Mouse (Mus musculus) stomach, embryonic 16.5 days (tissue): Measurements from ENCODE around the gene Luc7l2. TPM values are rescaled to one million over a fixed set of nuclear protein-coding genes. Genes with fewer than 3 reads are reported as not detected.
"Not testable (repeated sequence)": the region's sequence is repeated elsewhere in the genome, so short reads cannot be mapped to it uniquely, and the experiment has no call there.

ENCODE experiments used
- ATAC-seq: fragments of 200-750 bp; cut with Nextera tagmentation; 2 replicates; pipeline ENCODE4 v1.8.0; 2017; ENCODE audit warnings: moderate number of reproducible peaks, moderate TSS enrichment; ENCODE audit not compliant: insufficient read depth, low FRiP score
- H3K27ac ChIP-seq: fragments of 300-500 bp; sonication (generic); 2 replicates; pipeline ENCODE4 v1.5.1; 2014; ENCODE audit warnings: low read length
- H3K27me3 ChIP-seq: fragments of 300-500 bp; sonication (generic); 2 replicates; pipeline ENCODE4 v1.6.1; 2014; ENCODE audit warnings: low read length, control low read depth, mixed read lengths; ENCODE audit not compliant: control insufficient read depth, insufficient read depth
- H3K36me3 ChIP-seq: fragments of 300-500 bp; sonication (generic); 2 replicates; pipeline ENCODE4 v1.6.1; 2014; ENCODE audit warnings: low read length; ENCODE audit not compliant: control insufficient read depth, insufficient read depth
- H3K4me1 ChIP-seq: fragments of 300-500 bp; sonication (generic); 2 replicates; pipeline ENCODE4 v1.6.1; 2014; ENCODE audit warnings: low read length, control low read depth, mixed read lengths; ENCODE audit not compliant: control insufficient read depth, insufficient read depth
- H3K4me2 ChIP-seq: fragments of 300-500 bp; sonication (generic); 2 replicates; pipeline ENCODE4 v1.6.1; 2014; ENCODE audit warnings: low read depth, low read length, mixed read lengths
- H3K4me3 ChIP-seq: fragments of 300-500 bp; sonication (generic); replicated peaks from 2 replicates; pipeline ENCODE4 v1.5.1; 2014; ENCODE audit warnings: mild to moderate bottlenecking, low read length
- H3K9ac ChIP-seq: fragments of 300-500 bp; sonication (generic); 2 replicates; pipeline ENCODE4 v1.6.1; 2014; ENCODE audit warnings: low read length
- H3K9me3 ChIP-seq: fragments of 300-500 bp; sonication (generic); replicated peaks from 2 replicates; pipeline ENCODE4 v1.6.1; 2016; ENCODE audit warnings: low read length, control low read depth; ENCODE audit not compliant: control insufficient read depth
- WGBS: fragments of 180-500 bp; shearing (Covaris S2); extraction: QIAGEN DNeasy Blood & Tissue Kit; methylation state at CpG from one replicate; pipeline ENCODE4 v1.1.7; 2014; 5-methylcytosine and 5-hydroxymethylcytosine counted together
- polyA plus RNA-seq: library from polyadenylated mRNA; unstranded; fragments of >200 nt; fragmentation: Nextera tagmentation; extraction: Ambion mirVana; gene quantifications from 2 replicates; pipeline ENCODE4 v1.2.1, GENCODE M21; 2015

The Luc7l2 gene
- polyA plus RNA-seq, 1 experiment from 2014 or later = 37.7 TPM

DNA sequence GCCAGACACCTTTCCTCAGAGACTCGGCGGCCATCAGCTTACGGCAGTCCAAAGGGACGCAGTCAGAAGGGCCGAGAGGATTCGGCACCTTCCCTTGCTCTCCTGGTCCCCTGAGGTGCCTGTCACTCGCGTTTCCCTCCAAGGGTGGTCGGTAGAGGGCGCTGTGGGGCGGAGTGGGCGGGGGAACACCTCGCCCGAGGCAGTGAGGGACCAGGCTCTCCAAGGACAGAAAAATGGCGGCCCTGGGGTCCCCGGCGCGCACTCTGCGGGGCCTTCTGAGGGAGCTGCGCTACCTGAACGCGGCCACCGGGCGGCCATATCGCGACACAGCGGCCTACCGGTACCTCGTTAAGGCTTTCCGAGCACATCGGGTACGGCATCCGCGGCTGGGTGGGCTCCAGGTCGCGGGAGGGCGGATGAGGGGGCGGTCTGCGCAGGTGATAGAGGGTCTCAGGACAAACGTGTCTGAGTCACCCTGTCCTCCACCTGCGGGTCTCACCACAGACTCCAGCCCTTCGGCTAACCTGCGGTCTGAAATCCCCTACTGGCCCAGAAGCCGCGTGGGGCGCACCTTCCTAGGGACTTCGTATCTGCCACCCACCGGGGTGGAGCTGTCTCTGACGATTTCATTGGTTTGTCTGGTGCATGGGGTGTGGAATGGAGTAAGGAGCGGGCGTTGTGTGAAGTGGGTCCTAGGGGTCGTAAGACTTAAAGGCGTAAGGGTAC is 16.3 kb upstream of the Luc7l2 start:
- Histone ChIP-seq H3K9me3 (no peaks in the 10 kb centered on the region), H3K27ac (peak overlapping the region; percentile 98), H3K36me3 (no peaks in the 10 kb centered on the region), H3K4me3 (peak overlapping the region; percentile 96), H3K27me3 (no peaks in the 10 kb centered on the region), H3K9ac (peak overlapping the region; percentile 96), H3K4me2 (peak overlapping the region; percentile 77), H3K4me1 (peaks cover 6% of the 10 kb centered on the region)
- WGBS = under 1% methylated on average over 53 of the region's 53 CpGs
- peak; percentile 77 for ATAC-seq

DNA sequence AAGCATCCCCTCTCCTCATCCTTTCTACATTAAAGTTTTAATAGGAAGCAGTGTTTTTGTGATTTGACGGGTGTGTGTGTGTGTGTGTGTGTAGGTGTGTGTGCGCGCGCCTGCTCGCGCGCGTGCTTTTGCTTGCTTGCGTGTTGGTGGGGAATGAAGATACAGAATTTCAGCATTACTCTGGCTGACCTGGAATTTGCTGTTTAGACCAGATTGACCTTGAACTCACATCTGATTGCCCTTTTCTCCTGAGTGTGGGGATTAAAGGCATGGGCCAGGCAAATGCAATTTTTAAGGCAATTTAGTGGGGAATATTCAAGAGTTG is 15.8 kb upstream of the Luc7l2 start:
- H3K4me1 ChIP-seq = peaks cover 6% of the 10 kb centered on the region
- H3K9me3 ChIP-seq = no peaks in the 10 kb centered on the region
- WGBS = 2% methylated on average over 9 of the region's 9 CpGs
- H3K9ac ChIP-seq = peak overlapping the region; percentile 96
- peak overlapping the region; percentile 96 for H3K4me3 ChIP-seq
- H3K27ac ChIP-seq = peak overlapping the region; percentile 98
- ATAC-seq = no peak
- peak overlapping the region; percentile 77 for H3K4me2 ChIP-seq
- H3K27me3 ChIP-seq = no peaks in the 10 kb centered on the region
- H3K36me3 ChIP-seq = no peaks in the 10 kb centered on the region

DNA sequence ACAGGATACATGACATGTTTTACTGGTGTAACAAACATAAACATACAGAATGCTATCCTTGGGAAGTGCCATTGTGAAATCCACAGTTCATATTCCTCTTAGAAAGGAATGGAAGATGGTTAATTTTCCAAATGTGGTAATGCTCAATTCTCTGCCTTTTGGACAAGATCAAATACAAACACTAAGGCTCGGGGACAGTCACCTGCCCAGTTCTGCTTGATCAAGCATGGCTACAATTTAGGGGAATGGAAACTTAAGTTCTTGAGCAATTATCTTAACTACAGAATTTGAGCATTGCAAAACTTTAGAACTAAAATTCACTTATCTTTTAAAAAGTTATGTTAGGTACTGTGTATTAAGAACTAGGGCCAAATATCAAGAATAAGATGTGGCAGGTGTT is 15.3 kb upstream of the Luc7l2 start:
- H3K27me3 ChIP-seq = no peaks in the 10 kb centered on the region
- H3K36me3 ChIP-seq = no peaks in the 10 kb centered on the region
- ATAC-seq = no peak
- no peak overlapping the region for H3K9ac ChIP-seq
- 86% methylated on average over 1 of the region's 1 CpGs for WGBS
- H3K4me2 ChIP-seq = peak overlapping the region; percentile 77
- H3K9me3 ChIP-seq = no peaks in the 10 kb centered on the region
- no peak overlapping the region; the same call in 1 of the 2 replicates for H3K27ac ChIP-seq
- H3K4me1 ChIP-seq = peaks cover 6% of the 10 kb centered on the region
- peak overlapping the region; percentile 96; the same call in 1 of the 2 replicates for H3K4me3 ChIP-seq

DNA sequence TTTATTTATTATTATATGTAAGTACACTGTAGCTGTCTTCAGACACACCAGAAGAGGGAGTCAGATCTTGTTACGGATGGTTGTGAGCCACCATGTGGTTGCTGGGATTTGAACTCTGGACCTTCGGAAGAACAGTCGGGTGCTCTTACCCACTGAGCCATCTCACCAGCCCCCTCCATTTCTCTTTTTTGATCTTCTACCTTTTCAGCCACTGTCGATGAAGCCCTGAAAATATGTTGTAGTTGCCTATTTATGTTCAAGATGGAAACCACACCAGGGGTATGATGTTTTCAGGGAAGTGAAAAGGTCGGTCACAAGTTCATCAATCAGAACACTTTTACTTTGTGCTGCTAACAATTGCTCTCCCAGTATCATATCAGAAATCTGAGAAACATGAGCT is 7.0 kb upstream of the Luc7l2 start:
- not testable (repeated sequence) for H3K9me3 ChIP-seq, H3K9ac ChIP-seq, H3K27me3 ChIP-seq, H3K4me2 ChIP-seq, H3K36me3 ChIP-seq, H3K4me3 ChIP-seq, H3K4me1 ChIP-seq, H3K27ac ChIP-seq, ATAC-seq
- 87% methylated on average over 4 of the region's 5 CpGs for WGBS

DNA sequence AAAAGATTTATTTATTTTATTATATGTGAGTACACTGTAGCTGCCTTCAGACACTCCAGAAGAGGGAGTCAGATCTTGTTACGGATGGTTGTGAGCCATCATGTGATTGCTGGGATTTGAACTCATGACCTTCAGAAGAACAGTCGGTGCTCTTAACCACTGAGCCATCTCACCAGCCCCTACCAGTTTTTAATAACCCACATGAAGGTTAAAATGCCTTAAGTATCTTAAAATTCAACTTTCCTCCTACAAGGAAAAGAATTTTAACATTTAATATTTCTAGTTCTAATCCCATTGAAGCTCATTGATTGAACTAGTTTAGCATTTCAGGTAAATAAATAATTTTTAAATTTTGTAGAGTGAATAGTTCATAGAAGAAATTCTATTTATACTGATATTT is 4.1 kb upstream of the Luc7l2 start:
- H3K4me3 ChIP-seq, H3K4me1 ChIP-seq, H3K9me3 ChIP-seq, H3K27ac ChIP-seq, H3K27me3 ChIP-seq, H3K4me2 ChIP-seq, ATAC-seq, H3K36me3 ChIP-seq, H3K9ac ChIP-seq: not testable (repeated sequence)
- 83% methylated on average over 2 of the region's 2 CpGs for WGBS

DNA sequence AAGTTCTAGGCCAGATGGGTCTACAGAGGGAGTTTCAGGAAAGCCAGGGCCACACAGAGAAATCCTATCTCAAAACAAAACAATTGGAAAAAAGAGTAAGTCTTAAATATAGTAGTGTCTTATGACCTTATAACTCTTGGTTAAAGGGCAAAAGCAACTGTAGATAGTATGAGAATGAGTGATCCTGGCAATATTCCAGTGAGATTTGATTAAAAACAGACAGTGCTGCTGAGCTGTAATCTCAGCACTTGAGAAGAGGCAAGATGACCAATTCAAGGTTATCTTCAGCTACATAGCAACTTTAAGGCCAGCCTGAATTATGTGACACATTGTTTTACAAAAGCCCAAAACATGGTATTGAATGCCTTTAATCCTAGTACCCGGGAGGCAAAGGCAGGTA is 3.4 kb upstream of the Luc7l2 start:
- no peak overlapping the region for H3K4me2 ChIP-seq
- H3K27me3 ChIP-seq = no peaks in the 10 kb centered on the region
- no peaks in the 10 kb centered on the region for H3K36me3 ChIP-seq
- H3K9me3 ChIP-seq = no peaks in the 10 kb centered on the region
- H3K9ac ChIP-seq = no peak overlapping the region
- WGBS = 60% methylated on average over 1 of the region's 1 CpGs
- H3K4me3 ChIP-seq = no peak overlapping the region
- no peak overlapping the region for H3K27ac ChIP-seq
- peaks cover 4% of the 10 kb centered on the region; the same call in 1 of the 2 replicates for H3K4me1 ChIP-seq
- no peak for ATAC-seq

DNA sequence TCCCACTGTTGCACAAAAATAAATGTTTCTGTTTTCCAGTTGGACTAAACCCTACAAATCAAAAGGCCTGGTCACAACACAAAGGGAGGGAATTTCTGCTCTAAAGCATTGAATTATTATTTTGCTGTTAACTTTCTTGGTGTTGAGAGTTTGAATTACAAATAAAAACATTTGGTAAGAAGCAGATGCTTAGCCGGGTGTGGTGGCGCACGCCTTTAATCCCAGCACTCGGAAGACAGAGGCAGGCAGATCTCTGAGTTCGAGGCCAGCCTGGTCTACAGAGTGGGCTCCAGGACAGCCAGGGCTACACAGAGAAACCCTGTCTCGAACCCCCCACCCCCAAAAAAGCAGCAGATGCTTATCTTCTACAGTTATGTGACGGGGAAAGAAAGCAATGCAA is 2.5 kb upstream of the Luc7l2 start:
- ATAC-seq, H3K4me2 ChIP-seq, H3K27me3 ChIP-seq, H3K36me3 ChIP-seq, H3K9ac ChIP-seq, H3K9me3 ChIP-seq, H3K27ac ChIP-seq, H3K4me3 ChIP-seq, H3K4me1 ChIP-seq: not testable (repeated sequence)
- 90% methylated on average over 7 of the region's 7 CpGs for WGBS

DNA sequence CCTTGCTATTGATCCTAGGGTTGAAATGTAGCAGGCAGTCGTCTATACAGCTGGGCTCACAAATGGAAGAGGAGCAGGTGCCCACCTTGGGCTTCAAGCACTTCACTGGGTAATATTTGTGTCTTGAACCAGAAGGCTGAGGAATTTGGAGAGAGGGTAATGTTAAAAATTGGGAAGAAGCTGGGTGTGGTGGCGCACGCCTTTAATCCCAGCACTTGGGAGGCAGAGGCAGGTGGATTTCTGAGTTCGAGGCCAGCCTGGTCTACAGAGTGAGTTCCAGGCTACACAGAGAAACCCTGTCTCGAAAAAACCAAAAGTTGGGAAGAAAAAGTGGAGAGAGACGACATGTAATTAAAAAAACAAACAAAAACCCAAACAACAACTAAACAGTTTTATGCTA is 1.3 kb upstream of the Luc7l2 start:
- H3K36me3 ChIP-seq, H3K4me1 ChIP-seq, H3K9ac ChIP-seq, H3K9me3 ChIP-seq, H3K27ac ChIP-seq, H3K27me3 ChIP-seq, ATAC-seq: not testable (repeated sequence)
- WGBS = 74% methylated on average over 6 of the region's 6 CpGs
- H3K4me3 ChIP-seq = peak overlapping the region; percentile 82
- H3K4me2 ChIP-seq = peak overlapping the region; percentile 65

DNA sequence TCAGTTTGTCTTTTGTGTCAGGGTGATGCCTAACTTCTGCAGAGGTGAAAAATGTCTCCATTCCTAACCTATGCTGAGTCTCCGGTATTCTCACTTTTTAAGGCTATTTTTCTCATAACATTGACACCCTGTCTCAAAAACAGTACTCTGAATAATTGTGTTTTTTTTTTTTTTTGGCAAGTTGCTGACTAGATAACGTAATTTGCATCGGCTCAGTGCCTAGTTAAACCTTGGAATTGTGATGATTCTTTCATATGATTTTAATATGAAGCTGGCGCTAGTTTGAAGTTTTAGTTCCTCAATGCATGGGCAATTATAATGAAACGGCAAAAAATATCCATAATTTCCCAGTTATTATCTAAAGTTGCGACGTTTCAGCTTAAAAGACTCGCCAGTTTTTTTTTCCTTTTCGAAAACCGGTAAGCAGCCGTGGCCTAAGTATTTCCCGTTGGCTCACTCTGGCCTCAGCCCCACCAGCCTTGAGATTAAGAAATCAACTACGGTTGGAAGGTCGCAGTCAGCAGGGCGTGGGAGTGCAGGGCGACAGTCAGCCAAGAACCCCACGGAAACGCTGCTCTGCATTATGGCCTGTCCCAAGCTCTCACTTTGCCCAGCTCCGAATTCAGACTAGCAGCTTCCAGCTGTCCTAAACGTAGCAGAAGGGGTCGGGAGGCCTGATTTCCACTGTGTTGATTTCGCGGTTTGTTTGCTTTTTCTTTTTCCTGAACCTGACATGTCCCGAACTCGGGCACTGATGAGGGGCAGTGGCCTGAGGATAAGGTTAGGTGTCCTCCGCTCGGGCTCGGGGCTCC is 678 bp upstream of the Luc7l2 start:
- H3K27me3 ChIP-seq = no peaks in the 10 kb centered on the region
- ATAC-seq = peak; percentile 28
- H3K9me3 ChIP-seq = no peaks in the 10 kb centered on the region
- H3K27ac ChIP-seq = peak overlapping the region; percentile 100
- peak overlapping the region; percentile 65 for H3K4me2 ChIP-seq
- H3K36me3 ChIP-seq = no peaks in the 10 kb centered on the region
- WGBS = 5% methylated on average over 28 of the region's 28 CpGs
- H3K9ac ChIP-seq = peak overlapping the region; percentile 91
- peak overlapping the region; percentile 82 for H3K4me3 ChIP-seq
- H3K4me1 ChIP-seq = peaks cover 10% of the 10 kb centered on the region; the same call in 1 of the 2 replicates
